Mouse (Mus musculus): ENCODE data around the gene Necap2. TPM values are rescaled to one million over a fixed set of nuclear protein-coding genes. Genes with fewer than 3 reads are reported as not detected.

Gene Necap2
- 136 and 143 TPM in 2 replicates for polyA plus RNA-seq (2016; fragmentation: Nextera tagmentation; extraction: Ambion mirVana)

GRCm38 (mm10) chr4:141077681-141078509 is at the start of gene Necap2:
Necap2 (minus strand) TSS chr4:141078357.
- peak within 1 kb of the TSS; percentile 98 for H3K4me3 ChIP-seq
- no peaks in the 10 kb centered on the region for H3K27me3 ChIP-seq (replicated peaks)
- H3K4me1 ChIP-seq: peaks cover 52% of the 10 kb centered on the region
- peak within 1 kb of the TSS; percentile 95 for H3K27ac ChIP-seq
- H3K9me3 ChIP-seq (replicated peaks): no peaks in the 10 kb centered on the region
- H3K4me2 ChIP-seq: peak within 1 kb of the TSS; percentile 90
- H3K9ac ChIP-seq: peak within 1 kb of the TSS; percentile 95
- peak; percentile 79 for ATAC-seq
- H3K36me3 ChIP-seq: peaks cover 36% of the 10 kb centered on the region
- under 1% methylated on average over 67 of the region's 67 CpGs for WGBS (ENCODE audit: insufficient replicate concordance)

- Histone ChIP-seq H3K4me1 (peaks cover 67% of the 10 kb centered on the region), H3K27ac (peak overlapping the region; percentile 24; the same call in 1 of the 2 replicates), H3K36me3 (peaks cover 55% of the 10 kb centered on the region), H3K27me3 (replicated peaks) (no peaks in the 10 kb centered on the region), H3K9ac (no peak overlapping the region), H3K4me3 (no peak overlapping the region), H3K9me3 (replicated peaks) (no peaks in the 10 kb centered on the region), H3K4me2 (no peak overlapping the region)
- WGBS (ENCODE audit: insufficient replicate concordance): 60% methylated on average over 1 of the region's 1 CpGs
- no peak for ATAC-seq
These were observed 44.9 kb upstream of the Necap2 start for GRCm38 (mm10) chr4:141123065-141123464.

- ATAC-seq: no peak
- Histone ChIP-seq H3K9ac (no peak overlapping the region), H3K9me3 (replicated peaks) (no peaks in the 10 kb centered on the region), H3K4me2 (no peak overlapping the region), H3K4me3 (no peak overlapping the region), H3K27me3 (replicated peaks) (no peaks in the 10 kb centered on the region), H3K4me1 (peaks cover 67% of the 10 kb centered on the region), H3K36me3 (peaks cover 59% of the 10 kb centered on the region), H3K27ac (peak overlapping the region; percentile 24; the same call in 1 of the 2 replicates)
- 70% methylated on average over 7 of the region's 7 CpGs for WGBS (ENCODE audit: insufficient replicate concordance)
These were observed 44.5 kb upstream of the Necap2 start for GRCm38 (mm10) chr4:141122663-141123062.

- H3K36me3 ChIP-seq: peaks cover 68% of the 10 kb centered on the region
- no peak overlapping the region for H3K27ac ChIP-seq
- H3K27me3 ChIP-seq (replicated peaks): no peaks in the 10 kb centered on the region
- 35% methylated on average over 11 of the region's 11 CpGs for WGBS (ENCODE audit: insufficient replicate concordance)
- peaks cover 52% of the 10 kb centered on the region for H3K4me1 ChIP-seq
- ATAC-seq: peak; percentile 41; the same call in 1 of the 2 replicates
- no peak overlapping the region for H3K4me3 ChIP-seq
- H3K9ac ChIP-seq: no peak overlapping the region
- no peaks in the 10 kb centered on the region for H3K9me3 ChIP-seq (replicated peaks)
- no peak overlapping the region for H3K4me2 ChIP-seq
These were observed 42.5 kb upstream of the Necap2 start for GRCm38 (mm10) chr4:141120700-141121099.

DNA sequence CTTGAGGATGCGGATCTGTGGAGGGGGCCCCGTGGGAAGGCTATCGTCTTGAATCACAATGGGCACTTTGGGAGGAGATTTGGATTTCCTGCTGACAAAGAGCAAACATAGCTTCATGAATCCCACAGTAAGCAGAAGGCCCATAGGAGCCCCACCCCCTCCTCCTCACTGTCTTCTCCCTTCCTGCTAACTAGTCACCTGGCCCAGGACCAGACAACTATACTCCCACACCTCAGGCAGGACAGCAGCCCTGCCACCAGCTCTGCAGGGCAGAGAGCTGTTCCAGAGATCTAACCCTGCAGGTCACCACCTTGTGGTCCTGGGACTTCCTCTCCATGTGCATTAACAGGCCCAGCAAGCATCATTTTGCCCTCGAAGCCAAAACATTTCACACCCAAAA is 40.5 kb upstream of the Necap2 start:
- WGBS (ENCODE audit: insufficient replicate concordance): 77% methylated on average over 4 of the region's 4 CpGs
- Histone ChIP-seq H3K9me3 (replicated peaks) (no peaks in the 10 kb centered on the region), H3K9ac (no peak overlapping the region), H3K4me2 (no peak overlapping the region), H3K4me3 (no peak overlapping the region), H3K27ac (no peak overlapping the region), H3K27me3 (replicated peaks) (no peaks in the 10 kb centered on the region), H3K36me3 (peaks cover 79% of the 10 kb centered on the region), H3K4me1 (peaks cover 32% of the 10 kb centered on the region)
- ATAC-seq: no peak

GRCm38 (mm10) chr4:141115398-141115797 is 37.2 kb upstream of the Necap2 start:
- 83% methylated on average over 8 of the region's 8 CpGs for WGBS (ENCODE audit: insufficient replicate concordance)
- 0 out of 2 replicates have a peak, but pooled peaks have one; percentile 25 for ATAC-seq
- H3K27ac ChIP-seq: no peak overlapping the region
- H3K27me3 ChIP-seq (replicated peaks): no peaks in the 10 kb centered on the region
- H3K36me3 ChIP-seq: peaks cover 99% of the 10 kb centered on the region
- H3K4me3 ChIP-seq: no peak overlapping the region
- H3K4me2 ChIP-seq: no peak overlapping the region
- 0 out of 2 replicates have a peak, but pooled peaks cover 6% of the 10 kb centered on the region for H3K9me3 ChIP-seq (replicated peaks)
- H3K4me1 ChIP-seq: peaks cover 9% of the 10 kb centered on the region
- no peak overlapping the region for H3K9ac ChIP-seq

- no peak overlapping the region for H3K9ac ChIP-seq
- peaks cover 93% of the 10 kb centered on the region for H3K36me3 ChIP-seq
- WGBS (ENCODE audit: insufficient replicate concordance): 89% methylated on average over 6 of the region's 6 CpGs
- H3K27me3 ChIP-seq (replicated peaks): no peaks in the 10 kb centered on the region
- no peak for ATAC-seq
- H3K4me2 ChIP-seq: no peak overlapping the region
- no peak overlapping the region for H3K4me3 ChIP-seq
- 0 out of 2 replicates have a peak, but pooled peaks cover 9% of the 10 kb centered on the region for H3K9me3 ChIP-seq (replicated peaks)
- peaks cover 9% of the 10 kb centered on the region for H3K4me1 ChIP-seq
- no peak overlapping the region for H3K27ac ChIP-seq
These were observed 36.4 kb upstream of the Necap2 start for GRCm38 (mm10) chr4:141114521-141114981.

DNA sequence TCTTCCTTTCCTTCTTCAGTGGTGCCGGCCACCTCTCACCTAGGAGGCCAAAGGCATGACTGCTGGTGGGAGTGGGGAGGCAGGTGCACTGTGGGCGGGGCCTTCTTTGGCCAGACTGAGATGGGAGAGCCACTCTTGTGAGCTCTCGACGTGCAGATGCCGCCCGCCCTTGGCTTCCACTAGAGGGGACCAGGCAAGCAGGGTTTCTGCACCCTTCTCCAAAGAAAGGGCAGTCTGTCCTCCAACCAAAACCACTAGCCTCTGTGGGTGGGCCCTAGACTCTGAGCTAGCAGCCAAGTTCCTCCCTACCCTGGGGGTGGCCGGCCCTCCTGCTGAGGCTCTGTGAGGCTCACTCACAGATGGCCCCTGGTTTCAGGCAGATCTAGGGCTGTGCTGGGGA is 35.7 kb upstream of the Necap2 start:
- ATAC-seq: 0 out of 2 replicates have a peak, but pooled peaks have one; percentile 4
- H3K4me1 ChIP-seq: peaks cover 2% of the 10 kb centered on the region; the same call in 1 of the 2 replicates
- no peak overlapping the region for H3K27ac ChIP-seq
- H3K9me3 ChIP-seq (replicated peaks): 0 out of 2 replicates have a peak, but pooled peaks cover 9% of the 10 kb centered on the region
- H3K27me3 ChIP-seq (replicated peaks): no peaks in the 10 kb centered on the region
- 82% methylated on average over 7 of the region's 7 CpGs for WGBS (ENCODE audit: insufficient replicate concordance)
- H3K36me3 ChIP-seq: peaks cover 87% of the 10 kb centered on the region
- no peak overlapping the region for H3K4me2 ChIP-seq
- H3K4me3 ChIP-seq: no peak overlapping the region
- H3K9ac ChIP-seq: no peak overlapping the region

- Histone ChIP-seq H3K9me3 (replicated peaks) (0 out of 2 replicates have a peak, but pooled peaks cover 9% of the 10 kb centered on the region), H3K4me2 (no peak overlapping the region), H3K27me3 (replicated peaks) (0 out of 2 replicates have a peak, but pooled peaks cover 9% of the 10 kb centered on the region), H3K9ac (no peak overlapping the region), H3K27ac (no peak overlapping the region), H3K4me3 (no peak overlapping the region), H3K36me3 (peaks cover 31% of the 10 kb centered on the region), H3K4me1 (no peaks in the 10 kb centered on the region)
- 42% methylated on average over 10 of the region's 10 CpGs for WGBS (ENCODE audit: insufficient replicate concordance)
- ATAC-seq: no peak
These were observed 30.1 kb upstream of the Necap2 start for GRCm38 (mm10) chr4:141108196-141108732.

GRCm38 (mm10) chr4:141106526-141107183 is 28.5 kb upstream of the Necap2 start:
- Histone ChIP-seq H3K9me3 (replicated peaks) (0 out of 2 replicates have a peak, but pooled peaks cover 9% of the 10 kb centered on the region), H3K27ac (no peak overlapping the region), H3K4me3 (no peak overlapping the region), H3K27me3 (replicated peaks) (0 out of 2 replicates have a peak, but pooled peaks cover 9% of the 10 kb centered on the region), H3K4me2 (no peak overlapping the region), H3K36me3 (peaks cover 15% of the 10 kb centered on the region), H3K9ac (no peak overlapping the region), H3K4me1 (no peaks in the 10 kb centered on the region)
- WGBS (ENCODE audit: insufficient replicate concordance): 74% methylated on average over 16 of the region's 16 CpGs
- ATAC-seq: no peak

- no peak overlapping the region for H3K4me2 ChIP-seq
- H3K9ac ChIP-seq: no peak overlapping the region
- no peaks in the 10 kb centered on the region for H3K36me3 ChIP-seq
- H3K27ac ChIP-seq: no peak overlapping the region
- no peak for ATAC-seq
- peaks cover 23% of the 10 kb centered on the region for H3K4me1 ChIP-seq
- 54% methylated on average over 6 of the region's 6 CpGs for WGBS (ENCODE audit: insufficient replicate concordance)
- no peaks in the 10 kb centered on the region for H3K9me3 ChIP-seq (replicated peaks)
- no peak overlapping the region for H3K4me3 ChIP-seq
- H3K27me3 ChIP-seq (replicated peaks): 0 out of 2 replicates have a peak, but pooled peaks cover 9% of the 10 kb centered on the region
These were observed 23.7 kb upstream of the Necap2 start for GRCm38 (mm10) chr4:141101855-141102254.

All from liver, embryonic 12.5 days (tissue).